Mouse (Mus musculus) right cerebral cortex, postnatal 4 days (tissue): ENCODE results near the gene Wnt9a.

Experiments used
- DNase-seq: peaks from one replicate; pipeline ENCODE4 v3.0.0-alpha.2; 2022

Wnt9a gene

DNA sequence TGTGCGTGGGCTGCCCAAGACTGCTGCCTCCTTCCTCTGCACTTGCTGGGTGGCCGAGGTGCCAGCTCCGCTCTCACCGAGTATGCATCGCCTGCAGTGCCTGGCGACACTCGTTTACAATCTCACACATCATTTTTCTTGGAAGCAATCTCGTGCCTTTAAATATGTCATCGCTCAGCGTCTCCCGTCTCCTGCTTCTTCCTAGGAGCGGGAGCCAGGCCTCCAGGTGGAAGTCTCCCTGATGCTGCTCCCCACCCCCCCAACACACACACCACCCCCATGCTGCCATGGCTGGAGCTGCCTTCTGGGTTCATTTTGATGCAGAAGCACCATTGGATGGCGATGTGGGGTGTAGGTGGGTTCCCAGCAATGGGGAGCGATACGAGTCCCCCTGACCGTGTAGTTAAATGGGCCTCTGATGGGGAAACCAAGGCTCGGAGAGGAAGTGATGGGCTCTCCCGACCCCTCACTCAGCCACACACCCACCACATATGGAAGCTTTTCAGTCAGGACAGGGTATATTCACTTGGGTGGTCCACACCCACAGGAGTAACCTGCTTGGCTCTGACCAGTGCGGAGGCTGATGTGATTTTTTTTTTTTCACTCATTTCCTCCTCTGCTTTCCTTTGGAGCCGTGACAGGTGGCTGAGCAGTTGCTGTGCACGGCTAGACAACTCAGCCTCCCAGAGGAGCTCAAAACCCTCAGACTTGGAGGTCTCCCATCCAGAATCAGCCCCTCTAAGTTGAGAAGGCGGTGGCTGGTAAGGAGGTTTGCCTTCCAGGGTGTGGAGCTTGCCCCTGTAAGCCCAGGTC, 1.5 kb upstream of the Wnt9a start:
- no peak for DNase-seq

DNA sequence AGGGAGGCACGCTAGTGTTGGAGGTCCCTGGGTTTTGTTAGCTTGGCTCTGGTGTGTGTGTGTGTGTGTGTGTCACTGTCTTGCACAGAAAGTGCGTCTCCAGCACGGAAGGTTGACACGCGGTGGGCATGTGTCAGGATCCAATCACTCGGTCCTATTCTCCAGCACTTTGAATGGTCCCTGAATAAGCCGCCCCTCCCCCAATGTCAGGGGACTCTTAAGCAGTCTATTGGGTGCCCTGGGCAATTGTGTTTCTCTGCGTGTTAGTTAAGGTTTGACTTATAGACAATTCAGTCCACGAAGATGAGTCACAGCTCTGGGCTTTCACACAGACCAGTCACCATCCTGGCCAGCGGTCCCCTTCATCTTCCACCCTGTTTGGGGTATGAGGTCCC, 910 bp upstream of the Wnt9a start:
- DNase-seq: no peak

GRCm38 (mm10) chr11:59307422-59308163, 865 bp downstream of the Wnt9a start:
- DNase-seq: peak; percentile 74

- no peak for DNase-seq
Measured at GRCm38 (mm10) chr11:59308164-59308542, 1.4 kb downstream of the Wnt9a start.

DNA sequence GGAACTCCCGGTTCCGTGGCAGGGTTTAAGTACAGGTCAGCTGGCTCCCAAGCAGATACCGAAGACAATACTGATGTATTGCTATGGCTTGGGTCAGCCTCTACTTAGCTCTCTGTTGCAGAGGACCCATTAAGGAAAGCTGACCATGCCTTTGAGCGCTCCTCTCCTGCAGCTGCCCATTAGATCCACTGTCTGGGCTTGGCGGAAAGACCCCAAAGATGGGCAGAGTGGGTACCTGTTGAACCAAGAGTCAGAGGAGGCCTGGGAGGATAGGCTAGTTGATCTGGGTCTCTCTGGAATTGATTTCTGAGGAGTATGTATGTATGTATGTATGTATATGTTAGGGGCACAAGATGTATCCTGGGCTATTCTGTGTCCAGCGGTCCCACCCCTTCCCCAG, 1.9 kb downstream of the Wnt9a start:
- DNase-seq: no peak

DNA sequence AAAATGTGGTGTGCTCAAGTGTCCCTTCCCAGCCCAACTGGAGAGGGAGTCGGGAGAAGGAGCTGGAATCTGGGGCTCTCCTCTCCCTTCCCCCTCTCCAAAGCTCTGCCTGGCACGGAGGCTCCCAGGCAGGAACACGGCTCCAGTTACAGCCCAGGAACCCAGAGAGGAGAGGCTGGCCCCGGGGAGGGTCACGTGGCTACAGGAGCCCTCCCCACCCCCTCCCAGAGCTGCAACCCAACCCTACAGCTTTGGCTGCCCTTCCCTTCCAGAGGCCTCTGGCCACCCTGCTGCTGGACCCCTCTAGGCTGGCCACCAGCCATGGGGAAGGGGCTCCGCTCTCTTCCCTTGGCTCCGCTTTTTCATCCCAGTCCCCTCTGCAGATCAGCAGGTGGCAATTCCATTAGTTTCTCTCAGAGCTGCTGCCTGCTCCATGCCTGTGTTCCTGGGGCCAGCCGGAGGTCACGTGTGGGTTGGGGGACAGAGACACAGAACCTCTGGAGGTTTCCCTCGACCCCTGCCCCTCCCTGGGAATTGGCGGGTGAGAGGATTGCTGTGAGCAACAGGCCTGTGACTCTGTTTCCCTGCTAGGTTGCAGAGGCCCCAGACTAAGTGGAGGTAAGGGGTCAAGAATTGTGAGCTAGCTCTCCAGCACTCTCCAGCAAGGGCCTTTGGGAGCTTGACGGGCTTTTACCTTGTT, 2.5 kb downstream of the Wnt9a start:
- no peak for DNase-seq

- DNase-seq: no peak
Measured at GRCm38 (mm10) chr11:59309976-59310375, 3.2 kb downstream of the Wnt9a start.

- no peak for DNase-seq
Measured at GRCm38 (mm10) chr11:59312060-59312459, 5.3 kb downstream of the Wnt9a start.

GRCm38 (mm10) chr11:59312501-59312900, 5.8 kb downstream of the Wnt9a start:
- no peak for DNase-seq

- no peak for DNase-seq
Measured at GRCm38 (mm10) chr11:59313029-59313811, 6.5 kb downstream of the Wnt9a start.

- DNase-seq: no peak
Measured at GRCm38 (mm10) chr11:59313944-59314343, 7.2 kb downstream of the Wnt9a start.

- DNase-seq: no peak
Measured at GRCm38 (mm10) chr11:59316517-59316916, 9.8 kb downstream of the Wnt9a start.

DNA sequence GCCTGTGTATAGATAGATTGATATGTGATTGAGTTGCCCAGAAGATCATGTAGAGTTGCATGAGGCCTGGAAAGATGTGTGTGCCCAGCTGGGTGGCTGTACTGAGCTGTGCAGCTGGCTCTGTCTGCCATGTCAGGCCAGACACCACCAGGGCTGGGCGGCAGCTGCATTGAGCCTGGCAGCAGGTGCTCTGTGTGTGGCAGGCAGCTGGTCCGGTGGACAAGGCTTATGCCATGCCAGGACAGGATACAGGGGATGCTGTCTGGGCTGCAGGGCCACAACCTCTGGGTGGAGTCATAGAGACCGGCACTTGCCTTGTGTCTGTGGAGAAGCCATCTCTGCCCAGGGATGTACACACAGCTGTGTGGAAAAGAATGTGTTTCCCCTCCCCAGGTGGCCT, 16.3 kb downstream of the Wnt9a start:
- DNase-seq: no peak

DNA sequence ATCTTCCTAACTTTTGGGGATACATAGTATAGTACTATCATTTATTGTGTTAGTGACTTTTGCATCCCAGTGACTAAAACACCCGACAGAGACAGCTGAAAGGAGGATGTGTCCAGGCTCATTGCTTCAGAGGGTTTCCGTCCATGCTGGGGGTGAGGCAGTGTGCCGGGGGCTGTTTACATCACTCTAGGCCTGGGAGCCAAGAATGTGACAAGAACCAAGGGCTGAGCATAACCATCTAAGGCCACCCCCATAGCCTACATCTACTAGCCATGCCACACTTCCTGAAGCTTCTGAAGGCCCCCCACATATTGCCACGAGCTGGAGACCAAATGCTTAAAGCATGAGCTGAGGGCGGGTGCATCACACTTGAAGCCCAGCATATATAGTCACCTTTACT, 18.0 kb downstream of the Wnt9a start:
- no peak for DNase-seq

DNA sequence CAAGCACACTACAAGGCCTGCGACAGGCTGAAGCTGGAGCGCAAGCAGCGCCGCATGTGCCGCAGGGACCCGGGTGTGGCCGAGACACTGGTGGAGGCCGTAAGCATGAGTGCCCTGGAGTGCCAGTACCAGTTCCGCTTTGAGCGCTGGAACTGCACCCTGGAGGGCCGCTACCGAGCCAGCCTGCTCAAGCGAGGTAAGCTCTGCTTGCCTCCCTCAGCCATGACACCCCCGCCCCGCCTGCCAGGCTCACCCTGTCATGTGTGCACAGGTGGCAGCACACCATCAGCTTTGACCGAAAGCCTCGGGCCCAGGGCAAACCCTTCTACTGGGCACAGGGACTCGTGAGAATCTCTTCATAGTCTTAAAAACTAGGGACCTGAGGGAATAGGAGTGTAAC, 20.9 kb downstream of the Wnt9a start:
- no peak for DNase-seq

DNA sequence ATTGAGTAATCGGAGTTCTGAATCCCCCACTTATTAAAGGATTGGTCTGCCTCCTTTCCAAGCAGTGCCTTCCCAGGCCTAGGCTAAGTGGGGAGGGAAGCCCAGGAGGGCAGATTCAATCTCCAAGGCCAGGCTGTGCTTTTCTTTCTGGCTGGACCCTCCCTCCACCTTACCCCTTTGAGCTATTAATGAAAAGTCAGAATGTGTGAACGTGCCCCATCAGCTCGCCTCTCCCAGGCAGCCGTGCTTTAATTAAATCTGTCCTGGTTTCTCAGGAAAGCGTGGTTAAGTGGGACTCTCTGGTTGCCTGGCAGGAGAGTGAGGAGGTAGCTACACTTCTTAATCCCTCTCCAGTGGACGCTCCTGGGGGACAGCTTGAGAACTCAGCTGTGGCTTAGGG, 22.9 kb downstream of the Wnt9a start:
- no peak for DNase-seq

- DNase-seq: peak; percentile 76
Measured at GRCm38 (mm10) chr11:59330560-59330959, 23.8 kb downstream of the Wnt9a start.

DNA sequence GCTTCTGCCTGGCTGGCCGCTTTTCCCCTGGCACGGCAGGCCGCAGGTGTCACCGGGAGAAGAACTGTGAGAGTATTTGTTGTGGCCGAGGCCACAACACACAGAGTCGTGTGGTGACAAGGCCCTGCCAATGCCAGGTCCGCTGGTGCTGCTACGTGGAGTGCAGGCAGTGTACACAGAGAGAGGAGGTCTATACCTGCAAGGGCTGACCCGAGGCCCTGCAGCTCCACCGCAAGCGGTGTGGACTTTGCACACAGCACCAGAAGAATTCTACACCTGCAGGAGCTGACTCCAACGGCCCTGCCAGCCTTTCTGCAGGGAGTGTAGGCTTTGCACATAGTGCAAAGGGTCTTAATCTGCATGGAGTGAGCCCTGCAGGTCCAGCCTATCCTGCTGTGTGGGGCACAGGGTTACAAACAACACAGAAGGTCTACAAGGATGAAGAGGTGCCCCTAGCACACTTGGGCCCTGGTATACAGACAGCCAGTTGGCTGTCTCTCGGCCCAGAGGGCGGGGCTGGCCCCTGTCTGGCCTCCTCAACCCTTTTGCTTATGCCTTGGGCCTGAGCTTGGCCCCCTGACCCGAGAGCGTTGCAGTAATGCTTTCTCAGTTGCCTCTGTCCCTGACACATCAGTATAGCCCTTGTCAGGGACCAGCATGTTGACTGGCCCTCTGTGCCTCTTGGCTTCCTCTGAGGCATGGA, 24.6 kb downstream of the Wnt9a start:
- DNase-seq: no peak

DNA sequence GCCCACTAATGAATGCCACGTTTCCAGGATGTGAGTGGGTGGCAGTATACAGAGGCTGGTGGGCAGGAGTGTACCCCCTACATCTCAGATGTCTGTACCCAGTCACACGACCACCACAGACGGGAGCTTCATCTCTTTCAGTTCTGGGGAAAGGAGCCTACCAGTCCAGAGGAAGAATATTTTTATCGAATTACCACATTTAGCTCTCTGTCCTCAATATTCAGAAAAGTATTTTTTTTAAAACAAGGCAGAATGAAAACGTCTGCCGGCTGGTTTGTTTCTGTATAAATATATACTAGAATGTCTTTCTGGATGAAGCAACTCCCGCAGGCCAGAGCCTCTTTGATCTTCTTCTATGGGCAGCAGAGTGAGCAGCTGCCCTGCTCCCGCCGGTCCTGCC, 26.2 kb downstream of the Wnt9a start:
- no peak for DNase-seq

DNA sequence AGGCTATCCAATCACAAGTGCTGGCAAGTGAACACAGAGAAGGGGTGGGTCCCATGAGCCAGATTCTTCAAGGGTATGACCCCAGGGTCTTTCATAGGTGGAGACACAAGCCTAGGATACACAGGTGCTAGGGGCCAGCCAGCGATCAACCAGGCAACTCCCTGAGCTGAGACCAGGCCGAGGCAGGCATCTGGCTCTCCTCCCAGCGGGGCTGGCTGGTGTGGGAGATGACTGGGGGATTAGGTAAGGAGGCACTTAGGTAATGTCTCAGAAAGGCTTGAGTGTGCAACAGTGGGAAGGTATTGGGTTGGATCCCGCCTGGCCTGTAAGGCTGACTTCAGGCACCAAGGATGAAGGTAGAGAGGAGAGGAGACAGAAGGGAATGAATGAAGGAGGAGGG, 28.4 kb downstream of the Wnt9a start:
- DNase-seq: no peak

DNA sequence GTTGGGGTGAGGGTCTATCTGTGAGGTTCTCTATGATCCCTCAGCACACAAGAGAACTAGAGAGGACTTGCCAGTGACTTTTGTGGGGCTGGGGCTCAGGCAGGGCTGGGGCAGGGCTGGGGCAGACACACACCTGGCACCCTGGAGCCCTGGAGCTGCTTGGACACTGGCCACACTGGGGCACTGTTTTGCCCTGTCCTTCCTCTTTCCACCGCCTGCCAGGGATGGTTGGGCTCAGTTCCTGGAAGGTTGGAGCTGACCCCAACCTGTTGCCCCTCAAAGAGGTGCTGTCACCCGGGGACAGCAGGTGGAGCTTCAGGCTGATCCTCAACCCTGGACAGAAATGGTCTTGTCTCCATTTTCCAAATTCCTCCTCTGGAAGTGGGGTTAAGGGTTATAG, 29.2 kb downstream of the Wnt9a start:
- DNase-seq: no peak

GRCm38 (mm10) chr11:59336381-59336780, 29.7 kb downstream of the Wnt9a start:
- no peak for DNase-seq
